Mouse (Mus musculus) megakaryocyte-erythroid progenitor cell, adult 5-6 weeks (primary cell): ENCODE data around the gene Ten1. TPM values are rescaled to one million over a fixed set of nuclear protein-coding genes. Genes with fewer than 3 reads are reported as not detected.
A peak's percentile ranks its signal among the peaks of the same experiment; 100 is the strongest.

Experiments used
- ATAC-seq: replicated peaks from 2 replicates; pipeline ENCODE4 v1.8.0; 2016; ENCODE audit warnings: mild to moderate bottlenecking, inconsistent platforms; ENCODE audit not compliant: severe bottlenecking, poor library complexity, low FRiP score, low TSS enrichment
- total RNA-seq, 2 experiments: library from RNA; stranded (forward) in 1 of 2; stranded (reverse) in 1 of 2; fragments of 200-1000, 215-1000 nt in 1 of 2; fragments of >200 nt in 1 of 2; fragmentation: Nextera tagmentation in 1 of 2; gene quantifications; 2 replicates each; pipeline ENCODE4 v1.2.3; 2014 to 2017

Gene Ten1
- total RNA-seq, 2 experiments from 2014 or later = 28.8 to 82.7 TPM

DNA sequence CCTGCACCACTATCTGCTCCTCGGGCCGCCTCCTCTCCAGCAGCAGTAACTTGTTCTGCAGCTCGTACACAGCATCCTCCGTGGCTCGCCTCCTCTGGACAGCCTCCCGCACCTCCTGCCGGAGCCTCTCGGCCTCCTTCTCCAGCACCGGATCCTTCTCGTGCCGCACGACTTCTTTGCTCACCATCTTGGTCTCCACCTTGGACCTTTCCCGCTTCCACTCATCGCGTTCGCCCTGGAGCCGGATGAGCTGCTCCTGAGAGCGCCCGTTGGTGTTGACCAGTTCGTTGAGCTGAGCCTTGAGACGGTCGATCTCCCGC, 24.0 kb downstream of the Ten1 start:
- ATAC-seq = no peak

DNA sequence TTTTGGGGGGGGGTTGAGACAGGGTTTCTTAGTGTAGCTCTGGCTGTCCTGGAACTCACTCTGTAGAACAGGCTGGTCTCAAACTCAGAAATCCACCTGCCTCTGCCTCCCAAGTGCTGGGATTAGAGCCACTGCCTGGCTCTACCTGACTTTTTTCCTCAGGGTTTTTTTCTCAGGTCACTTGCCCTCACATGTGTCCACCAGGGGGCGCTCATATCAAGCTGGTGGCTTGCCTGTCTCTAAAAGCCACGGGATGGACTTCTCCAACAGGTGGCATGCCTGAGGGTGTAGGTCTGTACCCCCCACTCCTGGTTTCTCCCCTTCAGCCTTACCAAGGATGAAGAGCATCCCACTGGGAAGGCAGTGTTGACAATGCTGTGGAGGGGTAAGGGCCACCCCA, 27.8 kb downstream of the Ten1 start:
- peak; percentile 24; the same call in 1 of the 2 replicates for ATAC-seq

DNA sequence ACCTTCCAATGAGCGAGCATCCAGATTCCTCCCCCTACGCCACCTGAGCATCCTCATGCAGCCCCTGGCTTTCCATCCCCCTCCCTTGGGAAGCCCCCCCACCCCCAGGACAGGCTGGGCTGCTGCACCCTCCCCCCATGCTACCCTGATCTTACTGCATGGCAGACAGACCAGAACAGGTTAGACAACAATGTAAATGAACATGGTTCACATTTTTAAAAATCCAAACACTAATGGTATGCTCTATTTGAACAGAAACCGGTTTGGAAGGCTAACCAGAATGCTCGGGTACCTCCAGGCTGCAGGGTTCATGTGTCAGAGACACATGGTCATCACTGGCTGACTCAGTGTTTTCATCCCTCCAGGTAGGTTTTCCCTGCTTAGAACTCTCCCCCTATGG, 30.0 kb downstream of the Ten1 start:
- ATAC-seq = no peak

DNA sequence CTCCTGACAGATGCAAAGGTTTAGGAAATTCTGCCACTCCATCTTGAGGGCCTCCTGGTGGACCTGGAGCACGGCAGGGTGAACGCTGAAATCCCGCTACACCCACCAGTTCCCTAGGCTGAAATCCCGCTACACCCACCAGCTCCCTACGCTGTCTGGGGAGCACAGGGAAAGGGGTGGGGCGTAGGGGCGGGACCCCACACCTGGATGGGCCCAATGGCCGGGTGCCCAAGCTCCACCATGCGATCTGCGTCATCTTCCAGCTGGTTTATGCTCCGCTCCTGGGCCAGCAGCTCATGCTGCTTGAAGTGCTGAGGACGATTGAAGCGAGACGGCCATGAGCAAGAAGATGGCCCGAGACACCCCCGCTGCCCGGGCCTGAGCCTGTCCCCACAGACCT, 33.8 kb downstream of the Ten1 start:
- ATAC-seq = no peak

DNA sequence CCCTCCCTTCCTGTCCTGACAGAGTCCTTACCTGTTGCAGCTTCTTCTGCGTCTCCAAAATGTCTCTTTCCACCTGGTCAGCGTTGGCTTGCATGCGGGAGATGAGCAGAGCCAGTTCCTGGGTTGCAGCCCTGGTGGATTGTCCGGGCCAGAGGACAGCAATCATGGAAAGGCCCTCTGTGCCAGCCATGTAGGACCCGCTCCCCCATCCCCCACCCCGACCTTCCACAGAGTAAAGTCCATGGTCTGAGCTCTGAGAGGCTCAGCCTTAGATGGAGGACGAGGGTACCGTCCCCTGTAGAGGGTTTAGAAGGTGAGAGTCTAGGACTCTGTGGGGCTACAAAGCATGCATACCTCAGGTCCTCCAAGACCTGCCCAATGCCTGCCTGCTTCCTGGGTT, 36.2 kb downstream of the Ten1 start:
- ATAC-seq = no peak

DNA sequence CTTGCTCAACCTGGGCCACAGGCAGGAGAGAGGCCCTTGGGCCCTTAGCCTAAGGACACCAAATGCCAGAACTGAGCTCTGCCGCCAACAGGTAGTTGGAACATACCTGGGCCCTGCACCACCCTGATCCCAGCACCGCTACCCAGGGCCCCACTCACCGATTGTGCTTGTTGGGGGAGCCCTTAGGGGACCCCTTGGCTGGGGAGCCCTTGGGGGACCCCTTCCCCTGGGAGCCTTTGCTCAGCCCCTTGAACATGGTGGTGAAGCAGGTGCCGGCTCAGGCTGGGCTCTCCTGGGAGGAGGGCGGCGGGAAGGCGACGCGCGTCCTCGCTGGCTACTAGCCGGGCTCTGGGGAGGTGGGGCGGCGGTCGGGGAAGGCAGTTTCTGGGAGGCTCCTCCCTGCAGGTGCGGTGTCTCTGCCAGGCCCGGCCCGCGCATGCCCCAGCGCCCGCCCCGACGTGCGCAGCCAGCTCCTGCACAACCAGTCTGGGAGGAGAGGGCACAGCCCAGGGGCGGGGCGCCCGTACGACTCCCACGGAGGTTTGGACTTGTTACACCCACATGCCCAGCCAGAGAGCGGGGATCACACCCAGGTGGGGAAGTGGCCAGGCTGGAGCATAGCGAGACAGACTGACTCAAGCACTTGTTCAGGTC, 39.2 kb downstream of the Ten1 start, which contains the start of gene Evpl:
Evpl (minus strand) TSS at position 336 of the 654 bp plus-strand sequence.
- peak; percentile 88 for ATAC-seq

DNA sequence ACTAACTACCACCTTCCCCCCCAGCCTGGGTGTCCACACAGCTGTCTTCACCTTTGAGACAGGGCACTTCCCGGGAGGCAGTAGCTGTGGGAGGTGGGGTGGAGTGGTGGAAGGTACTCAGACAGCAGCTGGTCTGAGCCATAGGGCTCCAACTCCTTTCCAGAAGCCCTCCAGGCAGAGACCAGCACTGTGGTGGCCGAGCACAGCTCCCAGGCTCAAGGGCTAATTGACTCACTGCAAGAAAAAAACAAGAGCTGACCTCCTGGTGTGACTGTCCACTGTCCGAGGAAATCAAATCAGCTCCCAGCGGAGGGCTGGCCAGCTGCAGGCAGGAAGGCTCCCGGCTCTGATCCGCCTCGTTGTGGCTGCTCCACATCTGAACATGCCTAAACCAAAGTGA, 41.1 kb downstream of the Ten1 start:
- no peak for ATAC-seq

DNA sequence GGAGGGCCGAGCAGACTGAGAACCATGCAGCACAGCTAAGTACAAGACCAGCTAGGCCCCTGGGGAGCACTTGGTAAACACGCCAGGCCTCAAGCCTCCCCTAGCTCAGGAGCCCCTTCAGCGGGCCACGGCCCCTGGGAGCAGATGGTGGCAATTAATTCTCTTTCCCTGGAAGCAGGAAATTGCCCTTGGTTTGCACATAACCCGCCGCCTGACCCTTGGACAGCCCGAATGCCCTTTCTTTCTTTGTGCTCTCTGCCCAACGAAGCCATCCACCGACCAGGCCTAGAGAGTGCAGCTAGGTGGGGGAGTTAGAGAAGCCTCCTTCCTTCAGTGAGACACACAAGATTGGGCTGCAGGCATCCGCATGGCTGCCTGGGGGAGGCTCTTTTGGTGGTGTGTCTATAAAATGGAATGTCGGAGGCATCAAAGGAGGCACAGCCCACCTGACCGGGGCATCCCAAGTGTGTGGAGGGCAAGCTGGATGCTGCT, 43.1 kb downstream of the Ten1 start:
- no peak for ATAC-seq

DNA sequence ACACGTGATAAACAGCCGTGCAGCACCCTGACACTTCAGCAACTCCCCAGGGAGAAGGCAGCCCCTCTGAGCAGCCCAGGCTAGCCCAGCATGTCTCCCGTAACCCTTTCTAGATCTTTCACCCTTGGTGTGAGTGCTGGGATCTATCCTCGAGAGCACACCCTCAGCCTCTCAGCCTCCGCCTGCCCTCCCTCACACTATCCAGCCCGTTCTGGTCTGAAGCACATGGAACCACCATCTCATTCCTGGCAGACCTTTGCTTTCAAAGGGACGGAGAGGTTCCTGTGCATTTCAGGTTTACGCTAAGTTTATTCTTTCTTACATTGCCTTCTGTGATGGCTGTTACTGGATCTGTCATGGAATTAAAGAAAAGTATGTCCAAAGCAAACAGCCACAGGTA, 45.9 kb downstream of the Ten1 start:
- no peak for ATAC-seq

DNA sequence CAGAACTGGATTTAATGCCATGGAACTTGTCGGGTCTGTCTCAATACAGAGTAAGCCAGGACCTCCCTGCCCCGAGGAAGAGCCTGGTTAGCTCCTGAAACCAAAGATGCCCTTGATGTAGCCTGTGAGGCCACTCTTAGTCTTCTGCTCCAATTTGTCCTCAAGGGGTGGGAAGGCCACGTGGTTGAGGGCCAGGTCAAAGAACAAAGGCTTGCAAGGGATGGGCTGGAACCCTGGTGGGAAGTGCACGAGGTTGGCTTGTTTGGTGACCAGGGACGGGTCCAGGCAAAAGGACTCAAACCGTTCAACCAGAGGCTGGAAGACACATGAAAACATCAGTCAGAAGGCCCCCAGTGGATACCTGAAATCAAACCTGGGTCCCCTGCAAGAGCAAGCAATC, 47.0 kb downstream of the Ten1 start:
- ATAC-seq = no peak

DNA sequence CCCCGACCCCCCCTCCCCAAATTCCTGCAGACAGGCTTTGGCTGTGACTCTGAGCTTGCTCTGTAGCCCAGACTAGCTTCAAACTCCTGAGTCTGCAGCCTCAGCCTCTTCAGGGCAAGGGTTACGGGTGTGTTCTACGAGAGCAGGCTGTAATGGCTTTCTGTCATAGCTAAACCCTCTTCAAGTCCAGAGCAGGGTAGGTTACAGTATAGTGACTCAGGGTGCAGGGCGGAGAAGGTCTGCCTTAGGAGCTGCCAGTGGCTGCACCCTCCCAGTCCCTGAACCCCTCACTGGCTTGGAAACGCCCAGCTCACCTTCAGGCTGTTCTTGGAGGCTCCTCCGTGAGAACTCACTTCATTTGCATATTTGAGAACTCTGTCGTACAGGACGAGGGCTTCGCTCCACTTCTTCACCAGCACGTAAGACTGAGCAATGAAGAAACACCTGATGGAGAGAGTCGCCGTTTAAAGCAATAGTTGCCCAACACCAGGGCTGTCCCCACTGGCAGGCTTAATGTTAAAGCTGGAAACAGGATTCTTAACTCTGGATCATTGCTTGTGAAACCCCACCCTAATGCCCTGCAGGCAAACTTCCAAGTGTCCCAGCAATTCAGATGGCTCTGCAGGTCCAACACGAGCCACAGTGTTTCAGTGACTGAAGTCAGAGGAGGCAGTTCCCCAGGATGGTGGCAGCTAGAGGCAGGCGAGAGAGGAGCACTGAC, 49.0 kb downstream of the Ten1 start:
- no peak for ATAC-seq

DNA sequence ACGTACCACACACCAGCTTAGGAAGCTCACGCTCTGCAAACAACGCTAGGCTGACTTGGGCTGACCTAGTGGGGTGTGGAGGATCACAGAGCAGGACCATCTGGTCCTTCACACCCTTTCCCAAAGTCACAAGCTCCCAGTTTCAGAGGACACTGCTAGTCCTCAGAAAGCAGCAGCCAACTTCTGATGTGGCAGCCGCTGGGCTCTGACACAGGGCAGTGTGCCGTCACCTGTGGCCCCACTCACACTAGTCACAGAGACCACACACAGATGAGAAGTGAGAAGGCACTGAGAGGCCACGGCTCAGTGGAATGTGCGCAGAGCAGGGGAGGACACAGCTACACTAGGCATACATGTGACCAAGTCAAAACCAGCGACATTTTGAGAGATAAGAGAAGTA, 52.2 kb downstream of the Ten1 start:
- ATAC-seq = no peak

DNA sequence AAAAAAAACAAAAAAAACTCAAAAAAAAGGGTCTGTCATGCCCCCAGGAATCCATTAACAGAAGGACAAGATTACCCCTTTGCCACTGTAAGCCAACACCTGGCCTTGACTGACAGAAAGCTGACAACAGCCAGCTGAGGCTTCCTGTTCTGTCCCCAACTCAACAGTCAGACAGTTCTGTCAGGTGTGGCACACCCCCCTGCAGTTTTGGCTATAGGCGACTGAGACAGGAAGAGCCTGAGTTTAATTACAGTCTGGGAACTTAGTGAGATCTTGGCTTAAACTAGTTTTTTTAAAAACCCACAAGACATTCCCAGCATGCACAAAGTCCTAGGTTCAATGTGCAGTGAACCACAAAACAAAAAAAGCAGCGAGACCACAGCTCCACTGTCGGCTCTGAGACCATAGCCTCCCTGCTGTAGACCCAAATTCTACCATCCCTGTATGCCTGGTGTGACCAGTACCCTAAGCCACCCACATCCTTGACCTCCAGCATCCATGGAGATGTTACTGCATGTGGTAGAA, 54.5 kb downstream of the Ten1 start:
- ATAC-seq = no peak

DNA sequence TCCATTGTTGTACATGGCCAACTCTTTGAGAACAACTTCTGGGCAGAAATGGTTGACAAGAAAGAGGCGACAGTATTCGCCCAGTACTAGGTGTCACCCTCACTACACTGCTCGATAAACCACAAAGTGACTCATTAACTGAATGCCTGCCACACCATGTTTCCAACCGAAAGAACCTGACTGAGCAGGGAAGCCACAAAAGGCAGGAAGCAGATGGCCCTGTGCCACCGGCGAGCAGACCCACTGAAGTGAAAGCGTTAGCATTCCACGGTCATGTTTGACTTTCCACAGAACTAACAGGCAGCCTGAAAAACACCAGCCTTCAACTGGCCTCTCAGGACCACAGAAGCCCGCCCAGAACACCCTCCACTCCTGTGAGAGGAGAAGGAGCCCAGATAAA, 56.0 kb downstream of the Ten1 start:
- 0 out of 2 replicates have a peak, but pooled peaks have one; percentile 29 for ATAC-seq

DNA sequence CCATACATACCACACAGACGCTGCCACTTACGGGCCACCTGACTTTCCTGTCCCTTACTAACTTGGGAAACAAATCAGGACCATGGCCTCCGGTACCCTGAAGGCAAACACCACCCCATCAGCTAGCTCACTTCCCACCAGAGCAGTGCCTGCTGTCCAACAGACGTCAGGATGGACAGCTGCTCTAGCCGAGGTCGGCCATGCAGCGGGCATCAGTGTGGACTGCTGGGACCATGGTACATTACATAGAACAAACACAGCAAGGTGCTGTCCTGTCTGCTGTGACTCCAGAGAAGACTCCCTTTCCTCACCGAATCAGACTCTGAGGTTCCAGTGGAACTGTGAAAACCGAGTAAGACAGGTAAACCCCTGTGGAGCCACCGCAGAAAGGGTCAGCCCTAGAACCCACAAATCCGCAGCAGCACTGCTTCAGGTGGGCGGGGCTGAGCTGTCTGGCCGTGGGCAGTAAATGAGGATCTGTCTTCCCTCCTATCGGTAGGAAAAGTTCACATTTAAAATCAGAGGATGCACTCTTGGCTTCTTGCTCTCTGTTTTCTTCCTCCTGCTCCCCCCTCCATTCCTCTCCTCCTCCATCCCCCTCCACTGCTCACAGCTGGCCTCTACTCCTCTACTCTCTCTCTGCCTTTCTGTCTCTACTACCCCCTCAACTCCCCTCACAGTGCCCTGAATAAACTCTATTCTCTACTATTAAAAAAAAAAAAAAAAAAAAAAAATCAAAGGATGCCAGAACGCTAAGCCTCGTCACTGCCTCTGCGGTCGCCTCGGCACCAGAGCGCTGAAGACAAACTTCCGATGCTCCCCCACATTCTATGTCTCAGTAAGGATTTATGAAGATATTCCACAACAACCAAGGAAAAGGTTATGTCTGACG, 56.7 kb downstream of the Ten1 start:
- ATAC-seq = no peak

DNA sequence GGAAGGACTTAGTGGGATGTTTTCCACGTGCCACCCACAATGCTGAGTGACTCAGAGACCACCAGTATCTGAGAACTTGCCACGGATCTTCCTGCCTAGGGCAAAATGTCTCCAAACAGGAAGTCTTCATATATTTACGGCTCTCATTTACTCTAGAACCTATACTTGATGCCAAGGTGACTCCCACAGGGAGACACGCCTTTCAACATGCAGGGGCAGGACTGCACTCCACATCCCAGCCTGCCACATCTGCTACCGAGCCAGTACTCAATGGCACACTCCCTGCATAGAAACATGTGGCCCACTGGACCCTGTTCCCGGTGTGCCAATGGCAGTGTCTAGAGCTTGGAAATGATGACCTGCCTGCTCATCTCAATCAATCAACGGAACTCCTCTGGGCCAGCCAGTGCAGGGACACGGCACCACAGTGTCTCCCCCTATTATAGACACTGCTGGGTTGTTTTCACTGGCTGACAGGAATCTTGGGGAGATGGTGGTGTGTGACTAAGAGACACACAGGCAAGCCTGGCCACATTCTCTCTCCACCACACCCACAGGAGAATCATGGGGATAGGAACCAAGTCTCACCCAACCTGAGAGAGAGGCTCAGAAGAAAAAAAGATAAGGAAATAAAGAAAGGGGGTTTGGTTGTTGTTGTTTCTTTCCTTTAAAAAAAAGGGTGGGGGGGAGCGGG, 57.5 kb downstream of the Ten1 start:
- ATAC-seq = no peak

DNA sequence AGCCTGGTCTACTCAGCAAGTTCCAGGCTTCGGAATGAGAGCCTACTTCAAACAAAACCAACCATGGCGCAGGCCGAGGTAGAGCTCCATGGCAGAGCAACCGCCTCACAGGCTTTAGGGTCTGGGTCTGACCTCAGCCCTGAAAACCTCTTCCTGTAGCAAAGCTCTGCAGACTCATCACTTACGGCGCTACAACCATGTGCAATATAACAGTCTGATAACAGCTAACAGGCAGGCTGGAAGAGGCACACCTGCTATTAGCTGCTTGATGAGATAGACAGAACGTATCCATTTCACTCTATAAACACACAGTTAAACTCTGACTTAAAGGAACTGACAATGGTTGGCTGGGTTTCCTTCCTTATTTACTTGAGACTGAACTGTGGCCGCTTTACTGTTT, 60.8 kb downstream of the Ten1 start:
- ATAC-seq = peak; percentile 90

DNA sequence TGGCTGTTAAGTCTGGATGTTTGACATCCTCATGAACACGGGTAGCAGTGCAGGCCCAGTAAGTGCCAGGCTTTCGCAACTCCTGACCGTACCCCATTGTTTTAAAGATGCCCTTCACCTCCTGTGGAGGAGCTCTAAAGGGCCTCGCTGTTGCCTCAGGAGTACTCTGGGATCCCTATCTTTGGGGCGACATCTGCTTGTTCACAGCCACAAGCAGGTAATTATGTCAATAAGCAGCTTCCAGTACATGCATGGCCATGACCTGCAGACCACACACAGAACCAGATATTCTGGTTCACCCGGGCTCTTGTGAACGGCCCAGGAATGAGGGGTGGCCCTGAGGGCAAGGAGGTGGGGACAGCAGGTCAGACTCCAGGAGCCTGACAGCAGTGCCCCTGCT, 61.6 kb downstream of the Ten1 start:
- ATAC-seq = no peak
